Mouse (Mus musculus) MEL (cell line): ENCODE measurements around the gene Cpt2.

Source experiments
- CTCF ChIP-seq, 3 experiments: IDR thresholded peaks in 2 of 3; conservative IDR thresholded peaks in 1 of 3; 2 replicates each; pipeline ENCODE4 v1.5.1; 2011 to 2012; ENCODE audit warnings: low read length in 3 of 3, low read depth in 2 of 3, mild to moderate bottlenecking in 2 of 3, improper control_type of control experiment in 1 of 3, inconsistent platforms in 1 of 3, mixed read lengths in 1 of 3, moderate library complexity in 1 of 3; ENCODE audit not compliant: control insufficient read depth in 1 of 3, insufficient read depth in 1 of 3, poor library complexity in 1 of 3, severe bottlenecking in 1 of 3
- E2F4 ChIP-seq: IDR thresholded peaks from 2 replicates; pipeline ENCODE4 v1.6.1; 2011; ENCODE audit warnings: low read depth, low read length, improper control_type of control experiment, borderline replicate concordance
- NRF1 ChIP-seq: IDR thresholded peaks from 2 replicates; pipeline ENCODE4 v1.6.1; 2014; ENCODE audit warnings: low read depth, mild to moderate bottlenecking, inconsistent platforms, low read length, improper control_type of control experiment, moderate library complexity; ENCODE audit not compliant: poor library complexity, insufficient read depth, severe bottlenecking
- UBTF ChIP-seq: IDR thresholded peaks from 2 replicates; pipeline ENCODE4 v1.6.1; 2012; ENCODE audit warnings: low read depth, mild to moderate bottlenecking, inconsistent platforms, low read length, improper control_type of control experiment, moderate library complexity, borderline replicate concordance; ENCODE audit not compliant: insufficient read depth

- TF ChIP-seq NRF1 (no peak), CTCF (IDR thresholded peaks at IDR 0.05 in 2 of 3, conservative IDR thresholded peaks at IDR 0.05 in 1 of 3; ENCODE audit: control insufficient read depth in 1 of 3, insufficient read depth in 1 of 3, low read depth in 2 of 3, low read length in 3 of 3, poor library complexity in 1 of 3, severe bottlenecking in 1 of 3) (no peak), UBTF (no peak), E2F4 (no peak)
Observed at GRCm38 (mm10) chr4:107928726-107929125, 5.3 kb upstream of the Cpt2 start.
